Mouse (Mus musculus) CH12.LX (cell line): ENCODE measurements around the gene Pgc. TPM values are rescaled to one million over a fixed set of nuclear protein-coding genes. Genes with fewer than 3 reads are reported as not detected.

Source experiments
- DNase-seq: peaks from one replicate; pipeline ENCODE4 v3.0.0-alpha.2; 2013; ENCODE audit errors: extremely low read depth
- H3K27ac ChIP-seq: 2 replicates; pipeline ENCODE4 v1.5.1; 2012; ENCODE audit warnings: low read depth, mild to moderate bottlenecking, control low read depth, moderate library complexity; ENCODE audit not compliant: insufficient read depth
- H3K27me3 ChIP-seq: replicated peaks from 2 replicates; pipeline ENCODE3; 2012; ENCODE audit warnings: inconsistent platforms
- H3K36me3 ChIP-seq, 2 experiments: replicated peaks in 1 of 2; 2 replicates each; pipeline versions ENCODE3 to v1.6.1; 2012; ENCODE audit warnings: inconsistent platforms in 1 of 2, low read length in 1 of 2, mild to moderate bottlenecking in 1 of 2, mixed read lengths in 1 of 2, moderate library complexity in 1 of 2; ENCODE audit not compliant: control insufficient read depth in 1 of 2, insufficient read depth in 1 of 2
- H3K4me1 ChIP-seq, 2 experiments: 2 replicates each; pipeline ENCODE4 v1.6.1; 2012; ENCODE audit warnings: inconsistent platforms in 1 of 2, moderate library complexity in 1 of 2; ENCODE audit not compliant: insufficient read depth in 2 of 2, control insufficient read depth in 1 of 2
- H3K4me2 ChIP-seq: 2 replicates; pipeline ENCODE4 v1.6.1; 2012; ENCODE audit warnings: low read depth, mild to moderate bottlenecking, control low read depth; ENCODE audit not compliant: poor library complexity, insufficient read depth, severe bottlenecking
- H3K4me3 ChIP-seq, 3 experiments: fragments of 150-350 bp in 1 of 3; sonication (generic) in 1 of 3; replicated peaks in 1 of 3; 2 replicates each; pipeline versions ENCODE3 to v1.5.1; 2011 to 2012; ENCODE audit warnings: low read depth in 2 of 3, low read length in 2 of 3, mild to moderate bottlenecking in 2 of 3, moderate library complexity in 2 of 3, control low read depth in 1 of 3, improper control_type of control experiment in 1 of 3, inconsistent platforms in 1 of 3, mixed read lengths in 1 of 3; ENCODE audit not compliant: poor library complexity in 1 of 3
- H3K79me2 ChIP-seq: replicated peaks from 2 replicates; pipeline ENCODE4 v1.6.1; 2012; ENCODE audit warnings: mild to moderate bottlenecking, moderate library complexity; ENCODE audit not compliant: control insufficient read depth, poor library complexity, insufficient read depth, severe bottlenecking; ENCODE audit errors: extremely low read depth
- H3K9ac ChIP-seq: 2 replicates; pipeline ENCODE4 v1.6.1; 2012; ENCODE audit warnings: low read depth, mild to moderate bottlenecking, control low read depth, moderate library complexity; ENCODE audit not compliant: insufficient read depth
- H3K9me3 ChIP-seq: replicated peaks from 2 replicates; pipeline ENCODE3; 2012; ENCODE audit warnings: low read length, inconsistent platforms, mixed read lengths
- BHLHE40 ChIP-seq: IDR thresholded peaks from 2 replicates; pipeline ENCODE4 v1.6.1; 2011; ENCODE audit warnings: mild to moderate bottlenecking, low read depth, low read length, improper control_type of control experiment
- CHD2 ChIP-seq: IDR thresholded peaks from 2 replicates; pipeline ENCODE4 v1.6.1; 2011; ENCODE audit warnings: low read length, improper control_type of control experiment
- CTCF ChIP-seq, 2 experiments: IDR thresholded peaks in 1 of 2; conservative IDR thresholded peaks in 1 of 2; 2 replicates each; pipeline ENCODE4 v1.5.1; 2011 to 2012; ENCODE audit warnings: low read depth in 2 of 2, low read length in 2 of 2, improper control_type of control experiment in 1 of 2, inconsistent platforms in 1 of 2, mild to moderate bottlenecking in 1 of 2, moderate library complexity in 1 of 2
- ELF1 ChIP-seq: IDR thresholded peaks from 2 replicates; pipeline ENCODE4 v1.6.1; 2014; ENCODE audit warnings: low read depth, mild to moderate bottlenecking, inconsistent platforms, low read length, improper control_type of control experiment
- GABPA ChIP-seq: IDR thresholded peaks from 2 replicates; pipeline ENCODE4 v1.6.1; 2012; ENCODE audit warnings: low read depth, low read length, improper control_type of control experiment, inconsistent platforms; ENCODE audit not compliant: insufficient replicate concordance
- IRF4 ChIP-seq: IDR thresholded peaks from 2 replicates; pipeline ENCODE4 v1.6.1; 2014; ENCODE audit warnings: low read depth, mild to moderate bottlenecking, inconsistent platforms, low read length, improper control_type of control experiment
- JUND ChIP-seq: conservative IDR thresholded peaks from 2 replicates; pipeline ENCODE4 v1.6.1; 2011; ENCODE audit warnings: low read depth, low read length, improper control_type of control experiment
- MAFK ChIP-seq: IDR thresholded peaks from 2 replicates; pipeline ENCODE4 v1.6.1; 2011; ENCODE audit warnings: low read length, improper control_type of control experiment; ENCODE audit not compliant: insufficient replicate concordance
- MAX ChIP-seq: IDR thresholded peaks from 2 replicates; pipeline ENCODE4 v1.6.1; 2011; ENCODE audit warnings: low read length, improper control_type of control experiment
- MXI1 ChIP-seq: IDR thresholded peaks from 2 replicates; pipeline ENCODE4 v1.6.1; 2011; ENCODE audit warnings: mild to moderate bottlenecking, low read depth, low read length, improper control_type of control experiment
- MYC ChIP-seq: IDR thresholded peaks from 2 replicates; pipeline ENCODE4 v1.6.1; 2011; ENCODE audit warnings: low read depth, mild to moderate bottlenecking, improper control_type of control experiment, low read length
- NELFE ChIP-seq: IDR thresholded peaks from 2 replicates; pipeline ENCODE4 v1.6.1; 2011; ENCODE audit warnings: low read depth, low read length, improper control_type of control experiment
- NRF1 ChIP-seq: IDR thresholded peaks from 2 replicates; pipeline ENCODE4 v1.6.1; 2014; ENCODE audit warnings: low read depth, mild to moderate bottlenecking, inconsistent platforms, low read length, improper control_type of control experiment, moderate library complexity
- PAX5 ChIP-seq: IDR thresholded peaks from 2 replicates; pipeline ENCODE4 v1.6.1; 2012; ENCODE audit warnings: low read length, inconsistent platforms, mixed read lengths
- SIN3A ChIP-seq: IDR thresholded peaks from 2 replicates; pipeline ENCODE4 v1.6.1; 2012; ENCODE audit warnings: low read length, improper control_type of control experiment, inconsistent platforms
- SMC3 ChIP-seq: IDR thresholded peaks from 2 replicates; pipeline ENCODE4 v1.6.1; 2011; ENCODE audit warnings: low read depth, low read length, improper control_type of control experiment
- TBP ChIP-seq: conservative IDR thresholded peaks from 2 replicates; pipeline ENCODE4 v1.6.1; 2011; ENCODE audit warnings: low read depth, low read length, improper control_type of control experiment
- USF1 ChIP-seq: IDR thresholded peaks from 2 replicates; pipeline ENCODE4 v1.6.1; 2014; ENCODE audit warnings: low read depth, mild to moderate bottlenecking, inconsistent platforms, low read length, improper control_type of control experiment
- USF2 ChIP-seq: conservative IDR thresholded peaks from 2 replicates; pipeline ENCODE4 v1.6.1; 2011; ENCODE audit warnings: low read depth, low read length, improper control_type of control experiment
- ZC3H11A ChIP-seq: IDR thresholded peaks from 2 replicates; pipeline ENCODE4 v1.6.1; 2012; ENCODE audit warnings: low read depth, mild to moderate bottlenecking, inconsistent platforms, low read length, improper control_type of control experiment
- ZKSCAN1 ChIP-seq: IDR thresholded peaks from 2 replicates; pipeline ENCODE4 v1.6.1; 2012; ENCODE audit warnings: low read depth, inconsistent platforms, low read length, improper control_type of control experiment, borderline replicate concordance
- ZNF384 ChIP-seq: IDR thresholded peaks from 2 replicates; pipeline ENCODE4 v1.6.1; 2012; ENCODE audit warnings: low read depth, low read length, improper control_type of control experiment, inconsistent platforms
- dilution Hi-C: fragments of 300-500 bp; cut with MboI; formaldehyde crosslinking; loops from 2 replicates; pipeline ENCODE4 v1.14.3; 2020; ENCODE audit warnings: low sequenced_read_pairs; ENCODE audit not compliant: extremely low pct_unique_long_range_greater_than_20kb, extremely low pct_ligation_motif_present
- in situ Hi-C: fragments of 300-500 bp; cut with MboI; formaldehyde crosslinking; loops from 3 replicates; pipeline ENCODE4 v1.14.3; 2019; ENCODE audit warnings: low sequenced_read_pairs, low pct_ligation_motif_present, low pct_unique_long_range_greater_than_20kb, mixed read lengths
- polyA plus RNA-seq: library from polyadenylated mRNA; unstranded; fragments of >175 nt; gene quantifications from 2 replicates; pipeline ENCODE4 v1.2.1, GENCODE M21; 2012; ENCODE audit warnings: low read depth; ENCODE audit not compliant: insufficient read length
- total RNA-seq, 2 experiments: library from RNA; depleted of rRNA; stranded (reverse); fragments of 300-350 nt in 1 of 2; fragments of >200 nt in 1 of 2; gene quantifications; 2 replicates each; pipeline ENCODE4 v1.2.3; 2012 to 2014

Pgc gene
- total and polyA plus RNA-seq, 3 experiments = not detected

DNA sequence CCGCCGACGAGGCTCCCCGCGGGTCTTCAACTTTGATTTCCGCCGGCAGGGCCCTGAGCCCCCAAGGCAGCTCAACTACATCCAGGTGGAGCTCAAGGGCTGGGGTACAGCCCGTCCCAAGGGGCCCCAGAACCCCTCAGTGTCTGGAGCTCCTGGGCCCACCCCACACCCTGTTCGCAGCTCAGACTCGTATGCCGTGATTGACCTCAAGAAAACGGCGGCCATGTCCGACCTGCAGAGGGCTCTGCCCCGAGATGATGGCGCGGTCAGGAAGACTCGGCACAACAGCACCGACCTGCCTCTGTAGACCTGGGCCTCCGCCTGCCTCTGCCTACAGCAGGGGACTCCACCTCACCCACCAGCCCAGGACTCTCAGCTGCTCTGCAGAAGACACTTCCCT lies 23.1 kb upstream of the Pgc start:
- H3K27me3 ChIP-seq = peaks cover 17% of the 10 kb centered on the region
- no peaks in the 10 kb centered on the region for H3K79me2 ChIP-seq
- no peaks in the 10 kb centered on the region for H3K4me1 ChIP-seq
- peaks cover 2 to 15% of the 10 kb centered on the region in 2 experiments for H3K36me3 ChIP-seq
- no peak overlapping the region for H3K9ac ChIP-seq
- TF ChIP-seq USF1 (no peak), JUND (no peak), PAX5 (no peak), ZKSCAN1 (no peak), CTCF (conservative IDR thresholded peaks at IDR 0.05 in 1 of 2, IDR thresholded peaks at IDR 0.05 in 1 of 2; ENCODE audit: low read depth in 2 of 2, low read length in 2 of 2) (no peak), USF2 (no peak), ZC3H11A (no peak), MAX (no peak), GABPA (no peak), IRF4 (no peak), ELF1 (no peak), MAFK (no peak), NRF1 (no peak), ZNF384 (no peak), MYC (no peak), CHD2 (no peak), NELFE (no peak), BHLHE40 (no peak), MXI1 (no peak), TBP (no peak)
- TF ChIP-seq, all 38 proteins: peak for 0
- no peaks in the 10 kb centered on the region for H3K9me3 ChIP-seq
- dilution Hi-C loops = no loop called here
- H3K4me3 ChIP-seq = no peak overlapping the region
- in situ Hi-C loops = no loop called here
- DNase-seq = no peak
- H3K4me2 ChIP-seq = no peak overlapping the region
- no peak overlapping the region for H3K27ac ChIP-seq

DNA sequence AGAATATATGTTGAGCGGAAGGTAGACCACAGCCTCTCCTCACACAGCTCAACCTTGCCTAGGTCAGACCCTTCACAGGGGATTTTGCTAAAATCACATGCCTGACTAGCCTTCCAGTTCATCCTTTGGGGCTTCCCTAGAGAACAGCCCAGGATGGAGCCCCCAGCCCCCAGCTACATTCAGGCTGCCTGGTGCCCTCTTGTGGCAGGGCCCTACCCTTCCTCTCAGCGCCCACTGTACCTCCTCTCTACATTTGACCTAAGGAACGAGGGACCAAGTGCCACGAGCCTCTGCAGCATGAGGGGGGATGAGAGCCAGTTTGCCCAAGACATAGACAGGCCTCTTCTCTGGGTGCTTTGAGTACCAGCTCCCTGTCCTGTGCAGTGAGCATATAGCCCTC lies 21.9 kb upstream of the Pgc start:
- TF ChIP-seq SIN3A = no peak
- TF ChIP-seq SMC3 = peak; percentile 21
- TF ChIP-seq ZC3H11A = no peak
- TF ChIP-seq CTCF (conservative IDR thresholded peaks at IDR 0.05 in 1 of 2, IDR thresholded peaks at IDR 0.05 in 1 of 2; ENCODE audit: low read depth in 2 of 2, low read length in 2 of 2) = peak in 1 of 2 experiments; percentile 39; a peak in 2 of 4 replicates
- Histone ChIP-seq H3K4me2 (no peak overlapping the region), H3K79me2 (no peaks in the 10 kb centered on the region), H3K9me3 (no peaks in the 10 kb centered on the region), H3K4me3 (no peak overlapping the region), H3K36me3 (peaks cover 2 to 11% of the 10 kb centered on the region in 2 experiments), H3K27ac (no peak overlapping the region), H3K9ac (no peak overlapping the region), H3K4me1 (no peaks in the 10 kb centered on the region), H3K27me3 (peaks cover 19% of the 10 kb centered on the region)
- in situ Hi-C loops = no loop called here
- dilution Hi-C loops = no loop called here
- DNase-seq = no peak
